Mouse (Mus musculus) heart, embryonic 13.5 days (tissue): Measurements from ENCODE around the gene Fstl3. TPM values are rescaled to one million over a fixed set of nuclear protein-coding genes. Genes with fewer than 3 reads are reported as not detected.
A peak's percentile ranks its signal among the peaks of the same experiment; 100 is the strongest.

Source experiments
- ATAC-seq: fragments of 200-750 bp; cut with Nextera tagmentation; 2 replicates; pipeline ENCODE4 v1.8.0; 2017; ENCODE audit warnings: moderate TSS enrichment; ENCODE audit not compliant: insufficient number of reproducible peaks, low FRiP score, low TSS enrichment; ENCODE audit errors: extremely low read depth
- H3K27ac ChIP-seq: fragments of 300-500 bp; sonication (generic); replicated peaks from 2 replicates; pipeline ENCODE4 v1.5.1; 2015; ENCODE audit warnings: moderate library complexity, mild to moderate bottlenecking, inconsistent platforms
- H3K27me3 ChIP-seq: fragments of 300-500 bp; sonication (generic); replicated peaks from 2 replicates; pipeline ENCODE4 v1.6.1; 2015; ENCODE audit warnings: mild to moderate bottlenecking, inconsistent platforms
- H3K36me3 ChIP-seq: fragments of 300-500 bp; sonication (generic); 2 replicates; pipeline ENCODE4 v1.6.1; 2015; ENCODE audit warnings: mild to moderate bottlenecking, inconsistent platforms
- H3K4me1 ChIP-seq: fragments of 300-500 bp; sonication (generic); 2 replicates; pipeline ENCODE4 v1.6.1; 2015; ENCODE audit warnings: inconsistent platforms
- H3K4me2 ChIP-seq: fragments of 300-500 bp; sonication (generic); 2 replicates; pipeline ENCODE4 v1.6.1; 2015; ENCODE audit warnings: inconsistent platforms, mild to moderate bottlenecking, moderate library complexity
- H3K4me3 ChIP-seq: fragments of 300-500 bp; sonication (generic); 2 replicates; pipeline ENCODE4 v1.5.1; 2015; ENCODE audit warnings: moderate library complexity, mild to moderate bottlenecking, inconsistent platforms
- H3K9ac ChIP-seq: fragments of 300-500 bp; sonication (generic); 2 replicates; pipeline ENCODE4 v1.6.1; 2015; ENCODE audit warnings: inconsistent platforms, mild to moderate bottlenecking, moderate library complexity
- H3K9me3 ChIP-seq: fragments of 300-500 bp; sonication (generic); 2 replicates; pipeline ENCODE4 v1.6.1; 2016; ENCODE audit warnings: inconsistent platforms
- WGBS: fragments of 180-500 bp; shearing (Covaris S2); methylation state at CpG from one replicate; pipeline ENCODE4 v1.1.7; 2015; ENCODE audit warnings: mixed read lengths; 5-methylcytosine and 5-hydroxymethylcytosine counted together
- polyA plus RNA-seq: library from polyadenylated mRNA; unstranded; fragments of >200 nt; fragmentation: Nextera tagmentation; extraction: Ambion mirVana; gene quantifications from 2 replicates; pipeline ENCODE4 v1.2.1, GENCODE M21; 2015

The Fstl3 gene
- polyA plus RNA-seq, 1 experiment from 2014 or later = 23.8 TPM

- Histone ChIP-seq H3K4me2 (peak overlapping the region; percentile 75), H3K4me3 (peak overlapping the region; percentile 56), H3K9ac (peak overlapping the region; percentile 83), H3K27me3 (peaks cover 47% of the 10 kb centered on the region), H3K36me3 (no peaks in the 10 kb centered on the region), H3K27ac (peak overlapping the region; percentile 80), H3K9me3 (0 out of 2 replicates have a peak, but pooled peaks cover 6% of the 10 kb centered on the region), H3K4me1 (peaks cover 37% of the 10 kb centered on the region)
- 6% methylated on average over 15 of the region's 15 CpGs for WGBS
- peak; percentile 11; the same call in 1 of the 2 replicates for ATAC-seq
Observed at GRCm38 (mm10) chr10:79778006-79778405, 934 bp downstream of the Fstl3 start.

- 22% methylated on average over 2 of the region's 2 CpGs for WGBS
- peaks cover 56% of the 10 kb centered on the region for H3K27me3 ChIP-seq
Observed at GRCm38 (mm10) chr10:79779193-79779592, 2.1 kb downstream of the Fstl3 start.

GRCm38 (mm10) chr10:79779784-79780663 is 3.0 kb downstream of the Fstl3 start:
- 0 out of 2 replicates have a peak overlapping the region, but pooled peaks have one; percentile 13 for H3K27ac ChIP-seq
- peak overlapping the region; percentile 67; the same call in 1 of the 2 replicates for H3K9ac ChIP-seq
- peak overlapping the region; percentile 53 for H3K4me3 ChIP-seq
- 2% methylated on average over 55 of the region's 55 CpGs for WGBS
- H3K9me3 ChIP-seq = 0 out of 2 replicates have a peak, but pooled peaks cover 4% of the 10 kb centered on the region
- peak; percentile 81 for ATAC-seq
- peak overlapping the region; percentile 80 for H3K4me2 ChIP-seq
- peaks cover 37% of the 10 kb centered on the region for H3K4me1 ChIP-seq
- peaks cover 65% of the 10 kb centered on the region for H3K27me3 ChIP-seq
- no peaks in the 10 kb centered on the region for H3K36me3 ChIP-seq

More at GRCm38 (mm10) chr10:79779193-79779592, 2.1 kb downstream of the Fstl3 start:
- ATAC-seq = no peak
- H3K4me1 ChIP-seq = peaks cover 37% of the 10 kb centered on the region
- H3K27ac ChIP-seq = peak overlapping the region; percentile 80; the same call in 1 of the 2 replicates
- H3K9ac ChIP-seq = peak overlapping the region; percentile 83; the same call in 1 of the 2 replicates
- H3K4me2 ChIP-seq = no peak overlapping the region
- H3K9me3 ChIP-seq = 0 out of 2 replicates have a peak, but pooled peaks cover 6% of the 10 kb centered on the region
- no peaks in the 10 kb centered on the region for H3K36me3 ChIP-seq
- no peak overlapping the region for H3K4me3 ChIP-seq

- Histone ChIP-seq H3K36me3 (no peaks in the 10 kb centered on the region), H3K9ac (peak overlapping the region; percentile 67; the same call in 1 of the 2 replicates), H3K4me1 (peaks cover 37% of the 10 kb centered on the region), H3K4me3 (peak overlapping the region; percentile 53), H3K27me3 (peaks cover 67% of the 10 kb centered on the region), H3K9me3 (no peaks in the 10 kb centered on the region), H3K27ac (0 out of 2 replicates have a peak overlapping the region, but pooled peaks have one; percentile 13), H3K4me2 (peak overlapping the region; percentile 80)
- 2% methylated on average over 13 of the region's 13 CpGs for WGBS
- peak; percentile 35; the same call in 1 of the 2 replicates for ATAC-seq
Observed at GRCm38 (mm10) chr10:79780664-79781015, 3.6 kb downstream of the Fstl3 start.

GRCm38 (mm10) chr10:79781139-79781538 is 4.1 kb downstream of the Fstl3 start:
- 39% methylated on average over 21 of the region's 21 CpGs for WGBS
- Histone ChIP-seq H3K27me3 (peaks cover 65% of the 10 kb centered on the region), H3K9ac (no peak overlapping the region), H3K4me1 (peaks cover 37% of the 10 kb centered on the region), H3K4me2 (peak overlapping the region; percentile 80), H3K27ac (no peak overlapping the region), H3K9me3 (no peaks in the 10 kb centered on the region), H3K4me3 (peak overlapping the region; percentile 53), H3K36me3 (no peaks in the 10 kb centered on the region)
- no peak for ATAC-seq

GRCm38 (mm10) chr10:79781956-79782355 is 4.9 kb downstream of the Fstl3 start:
- no peak overlapping the region for H3K4me3 ChIP-seq
- no peak overlapping the region for H3K9ac ChIP-seq
- H3K27me3 ChIP-seq = peaks cover 60% of the 10 kb centered on the region
- no peak overlapping the region for H3K27ac ChIP-seq
- 67% methylated on average over 5 of the region's 5 CpGs for WGBS
- ATAC-seq = no peak
- H3K36me3 ChIP-seq = no peaks in the 10 kb centered on the region
- H3K4me2 ChIP-seq = no peak overlapping the region
- H3K4me1 ChIP-seq = peaks cover 36% of the 10 kb centered on the region
- no peaks in the 10 kb centered on the region for H3K9me3 ChIP-seq

GRCm38 (mm10) chr10:79783050-79783449 is 6.0 kb downstream of the Fstl3 start:
- H3K27ac ChIP-seq = no peak overlapping the region
- no peak overlapping the region for H3K4me3 ChIP-seq
- peaks cover 26% of the 10 kb centered on the region for H3K4me1 ChIP-seq
- H3K9ac ChIP-seq = no peak overlapping the region
- no peak for ATAC-seq
- H3K36me3 ChIP-seq = no peaks in the 10 kb centered on the region
- peaks cover 62% of the 10 kb centered on the region for H3K27me3 ChIP-seq
- no peaks in the 10 kb centered on the region for H3K9me3 ChIP-seq
- 58% methylated on average over 7 of the region's 7 CpGs for WGBS
- no peak overlapping the region for H3K4me2 ChIP-seq

- Histone ChIP-seq H3K27ac (no peak overlapping the region), H3K27me3 (peaks cover 51% of the 10 kb centered on the region), H3K36me3 (no peaks in the 10 kb centered on the region), H3K4me2 (no peak overlapping the region), H3K9ac (no peak overlapping the region), H3K9me3 (no peaks in the 10 kb centered on the region), H3K4me1 (peaks cover 17% of the 10 kb centered on the region), H3K4me3 (no peak overlapping the region)
- WGBS = 38% methylated on average over 27 of the region's 27 CpGs
- no peak for ATAC-seq
Observed at GRCm38 (mm10) chr10:79783920-79784800, 7.1 kb downstream of the Fstl3 start.

- Histone ChIP-seq H3K4me3 (no peak overlapping the region), H3K36me3 (no peaks in the 10 kb centered on the region), H3K9me3 (no peaks in the 10 kb centered on the region), H3K27me3 (peaks cover 25% of the 10 kb centered on the region), H3K4me1 (no peaks in the 10 kb centered on the region), H3K4me2 (no peak overlapping the region), H3K27ac (no peak overlapping the region), H3K9ac (no peak overlapping the region)
- no peak for ATAC-seq
- 32% methylated on average over 7 of the region's 7 CpGs for WGBS
Observed at GRCm38 (mm10) chr10:79788386-79789158, 11.5 kb downstream of the Fstl3 start.

GRCm38 (mm10) chr10:79789581-79789980 is 12.5 kb downstream of the Fstl3 start:
- Histone ChIP-seq H3K4me2 (no peak overlapping the region), H3K9ac (0 out of 2 replicates have a peak overlapping the region, but pooled peaks have one; percentile 30), H3K4me1 (peaks cover 7% of the 10 kb centered on the region), H3K4me3 (no peak overlapping the region), H3K36me3 (no peaks in the 10 kb centered on the region), H3K27ac (no peak overlapping the region), H3K9me3 (no peaks in the 10 kb centered on the region), H3K27me3 (peaks cover 17% of the 10 kb centered on the region)
- 54% methylated on average over 2 of the region's 2 CpGs for WGBS
- no peak for ATAC-seq
